Mouse (Mus musculus): ENCODE measurements around the gene Txnrd2. TPM values are rescaled to one million over a fixed set of nuclear protein-coding genes. Genes with fewer than 3 reads are reported as not detected.

Gene Txnrd2
- polyA plus RNA-seq, 1 experiment, result 19.4 TPM

DNA sequence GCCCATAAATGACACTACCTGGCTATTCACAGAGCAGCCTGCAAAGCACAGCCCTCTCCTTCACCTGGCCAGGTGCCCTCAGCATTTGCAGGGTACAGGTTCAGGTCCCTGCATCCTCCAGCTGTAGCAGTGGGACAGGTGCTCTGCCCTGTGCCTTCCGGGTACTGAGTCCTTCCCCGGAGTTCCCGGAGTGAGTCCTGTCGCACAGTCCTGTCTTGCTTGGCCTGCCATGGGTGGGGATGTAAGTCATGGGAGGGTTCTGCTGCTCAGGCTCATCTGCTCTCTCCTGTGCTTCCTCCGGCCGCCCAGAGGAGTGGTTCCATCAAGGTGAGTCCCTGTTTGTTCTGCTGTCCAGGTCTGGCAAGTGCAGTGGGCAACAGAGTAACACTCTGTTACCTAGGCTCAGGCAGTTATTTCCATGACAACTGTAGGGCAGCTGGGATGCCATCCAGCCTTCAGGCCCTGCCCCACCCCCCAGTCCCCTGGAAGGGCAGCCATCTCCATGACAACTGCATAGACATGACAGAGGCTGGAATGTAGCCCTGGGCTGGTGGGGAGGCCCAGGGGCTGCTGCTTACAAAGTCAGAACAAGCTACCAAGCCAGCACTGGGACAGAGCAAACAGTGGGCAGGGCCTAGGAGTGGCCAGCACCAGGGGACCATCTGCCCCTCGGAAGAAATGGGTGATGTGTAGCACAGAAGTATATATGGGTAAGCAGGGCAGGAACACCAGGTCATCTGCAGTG is 25.5 kb upstream of the Txnrd2 start:
- TF ChIP-seq POLR2A (IDR thresholded peaks at IDR 0.05; ENCODE audit: borderline replicate concordance, extremely low read depth, low read depth, low read length) (no peak), CTCF (IDR thresholded peaks at IDR 0.05; ENCODE audit: insufficient read depth, low read length) (no peak)
- peaks cover 6% of the 10 kb centered on the region; the same call in 1 of the 2 replicates for H3K4me1 ChIP-seq (ENCODE audit: control insufficient read depth, insufficient read depth, low read length)
- no peak overlapping the region for H3K4me3 ChIP-seq (replicated peaks; ENCODE audit: extremely low read depth, low read depth, low read length)
- DNase-seq, result no peak
- 65% methylated on average over 7 of the region's 7 CpGs for WGBS

DNA sequence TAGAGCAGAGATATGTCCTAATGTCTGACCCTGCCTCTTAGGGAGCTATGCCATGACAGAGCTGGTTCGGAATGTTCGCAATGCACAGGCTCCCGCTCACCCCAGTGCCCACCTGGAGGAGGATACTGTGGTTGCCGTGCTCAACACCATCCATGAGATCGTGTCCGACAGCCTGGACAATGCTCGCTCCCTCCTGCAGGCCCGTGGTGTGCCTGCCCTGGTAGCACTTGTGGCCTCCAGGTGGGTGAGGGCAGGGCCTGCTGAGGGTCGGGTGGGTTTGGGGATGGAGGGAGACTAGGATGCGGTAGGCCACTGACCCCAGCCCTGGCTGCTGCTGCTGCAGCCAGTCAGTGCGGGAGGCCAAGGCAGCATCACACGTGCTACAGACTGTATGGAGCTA is 22.9 kb upstream of the Txnrd2 start:
- DNase-seq, result no peak
- Histone ChIP-seq H3K4me1 (ENCODE audit: control insufficient read depth, insufficient read depth, low read length) (peaks cover 5% of the 10 kb centered on the region; the same call in 1 of the 2 replicates), H3K4me3 (replicated peaks; ENCODE audit: extremely low read depth, low read depth, low read length) (no peak overlapping the region)
- TF ChIP-seq POLR2A (IDR thresholded peaks at IDR 0.05; ENCODE audit: borderline replicate concordance, extremely low read depth, low read depth, low read length) (no peak), CTCF (IDR thresholded peaks at IDR 0.05; ENCODE audit: insufficient read depth, low read length) (no peak)
- 94% methylated on average over 12 of the region's 12 CpGs for WGBS

DNA sequence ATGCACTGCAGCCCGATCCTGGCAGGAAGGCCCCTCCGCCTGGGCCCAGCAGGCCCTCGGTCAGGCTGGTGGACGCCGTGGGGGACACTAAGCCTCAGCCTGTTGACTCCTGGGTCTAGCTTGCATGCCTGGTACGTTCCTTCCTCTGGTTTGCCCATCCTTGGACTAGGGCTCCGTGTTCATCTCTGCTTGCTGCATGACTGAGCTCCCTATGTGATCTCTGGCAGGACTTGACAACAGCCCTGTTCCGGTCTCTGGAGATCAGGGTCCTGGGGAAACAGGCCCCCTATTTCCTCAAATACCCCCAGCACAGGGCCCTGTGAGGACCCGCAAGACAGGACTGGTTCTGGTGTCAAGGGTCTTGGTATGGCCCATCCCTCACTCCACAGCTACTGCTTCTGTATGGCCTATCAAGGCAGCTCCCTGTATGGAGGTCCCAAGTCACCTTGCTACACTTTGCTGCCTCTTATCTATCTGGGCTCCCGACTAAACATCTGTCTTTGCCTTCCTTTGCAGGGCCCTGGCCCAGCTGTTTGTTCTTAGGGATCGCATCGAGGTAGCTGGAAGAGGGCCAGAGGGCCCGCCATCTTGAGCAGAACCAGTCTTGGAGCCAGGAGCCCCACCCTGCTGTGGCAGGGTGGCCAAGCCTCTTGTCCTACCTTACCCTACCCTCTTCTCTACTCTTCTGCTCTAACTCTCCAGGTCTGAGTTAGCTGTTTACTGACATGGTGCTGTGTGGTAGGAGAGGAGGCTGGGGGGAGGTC is 20.9 kb upstream of the Txnrd2 start:
- Histone ChIP-seq H3K4me1 (ENCODE audit: control insufficient read depth, insufficient read depth, low read length) (peaks cover 5% of the 10 kb centered on the region; the same call in 1 of the 2 replicates), H3K4me3 (replicated peaks; ENCODE audit: extremely low read depth, low read depth, low read length) (no peak overlapping the region)
- WGBS, result 76% methylated on average over 13 of the region's 13 CpGs
- TF ChIP-seq POLR2A (IDR thresholded peaks at IDR 0.05; ENCODE audit: borderline replicate concordance, extremely low read depth, low read depth, low read length) (no peak), CTCF (IDR thresholded peaks at IDR 0.05; ENCODE audit: insufficient read depth, low read length) (no peak)
- no peak for DNase-seq

DNA sequence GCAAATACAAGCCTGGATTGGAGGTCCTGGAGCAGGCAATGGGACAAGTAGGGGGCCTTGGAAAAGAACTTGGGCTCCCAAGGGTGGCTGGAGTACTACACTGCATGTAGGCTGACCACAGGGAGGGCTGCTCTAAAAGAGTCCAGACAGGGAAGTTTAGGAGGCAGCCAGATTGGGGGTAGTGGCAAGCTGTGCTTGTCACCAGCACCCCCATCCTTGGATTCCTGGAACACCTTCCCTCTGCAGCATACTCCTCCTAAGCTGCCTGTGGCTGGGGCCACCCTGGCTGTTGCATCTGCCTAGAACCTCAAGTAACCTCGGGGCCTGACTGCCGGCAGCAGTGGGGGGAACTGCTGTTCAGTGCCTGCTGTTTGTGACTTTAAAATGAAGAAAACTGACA is 20.3 kb upstream of the Txnrd2 start:
- H3K4me1 ChIP-seq (ENCODE audit: control insufficient read depth, insufficient read depth, low read length), result peaks cover 5% of the 10 kb centered on the region; the same call in 1 of the 2 replicates
- DNase-seq, result no peak
- TF ChIP-seq POLR2A (IDR thresholded peaks at IDR 0.05; ENCODE audit: borderline replicate concordance, extremely low read depth, low read depth, low read length) (no peak), CTCF (IDR thresholded peaks at IDR 0.05; ENCODE audit: insufficient read depth, low read length) (no peak)
- H3K4me3 ChIP-seq (replicated peaks; ENCODE audit: extremely low read depth, low read depth, low read length), result no peak overlapping the region
- 57% methylated on average over 2 of the region's 2 CpGs for WGBS

DNA sequence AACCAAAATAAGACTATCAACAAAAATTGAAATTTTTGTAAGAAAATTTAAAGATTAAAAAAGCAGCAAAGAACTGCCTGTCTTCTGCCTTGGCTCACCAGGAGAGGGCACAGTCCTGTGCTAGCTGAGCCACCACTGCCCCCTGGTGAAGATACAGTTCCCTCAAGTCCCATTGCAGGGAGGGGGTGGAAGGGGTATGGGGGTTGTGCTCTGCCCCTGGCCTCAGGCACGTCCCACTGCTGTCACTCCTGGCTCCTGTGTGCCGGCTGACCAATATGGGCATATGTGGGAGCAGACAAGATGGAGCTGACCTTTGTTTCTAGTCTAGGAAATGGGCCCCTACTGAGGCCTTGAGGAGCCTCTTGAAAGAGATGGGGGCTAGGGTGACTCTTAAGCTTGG is 19.9 kb upstream of the Txnrd2 start:
- Histone ChIP-seq H3K4me3 (replicated peaks; ENCODE audit: extremely low read depth, low read depth, low read length) (no peak overlapping the region), H3K4me1 (ENCODE audit: control insufficient read depth, insufficient read depth, low read length) (peaks cover 5% of the 10 kb centered on the region; the same call in 1 of the 2 replicates)
- no peak for TF ChIP-seq POLR2A (IDR thresholded peaks at IDR 0.05; ENCODE audit: borderline replicate concordance, extremely low read depth, low read depth, low read length)
- TF ChIP-seq CTCF (IDR thresholded peaks at IDR 0.05; ENCODE audit: insufficient read depth, low read length), result peak; percentile 91
- DNase-seq, result no peak
- 10% methylated on average over 2 of the region's 2 CpGs for WGBS

DNA sequence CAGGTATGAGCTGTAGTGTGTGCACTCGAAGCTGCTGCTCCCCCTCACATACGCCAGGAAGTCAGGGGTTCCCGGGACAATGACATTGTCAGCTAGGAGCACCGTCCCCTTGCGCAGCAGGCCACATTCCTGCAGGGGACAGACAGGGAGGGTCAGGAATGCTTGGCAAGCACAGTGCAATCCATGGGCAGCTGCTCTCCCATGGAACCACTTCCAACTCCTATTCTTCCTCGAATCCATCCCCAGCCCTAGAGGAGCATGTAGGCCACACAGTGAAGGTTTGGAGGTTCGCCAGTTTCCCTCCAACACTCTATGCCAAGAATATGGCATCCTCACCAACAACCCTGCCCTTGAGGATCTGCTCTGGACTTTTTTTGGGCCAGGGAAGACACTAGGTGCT is 18.3 kb upstream of the Txnrd2 start:
- TF ChIP-seq CTCF (IDR thresholded peaks at IDR 0.05; ENCODE audit: insufficient read depth, low read length), result no peak
- peak; percentile 27; the same call in 1 of the 2 replicates for TF ChIP-seq POLR2A (IDR thresholded peaks at IDR 0.05; ENCODE audit: borderline replicate concordance, extremely low read depth, low read depth, low read length)
- Histone ChIP-seq H3K4me1 (ENCODE audit: control insufficient read depth, insufficient read depth, low read length) (peaks cover 9% of the 10 kb centered on the region), H3K4me3 (replicated peaks; ENCODE audit: extremely low read depth, low read depth, low read length) (no peak overlapping the region)
- WGBS, result 35% methylated on average over 7 of the region's 7 CpGs
- DNase-seq, result no peak

DNA sequence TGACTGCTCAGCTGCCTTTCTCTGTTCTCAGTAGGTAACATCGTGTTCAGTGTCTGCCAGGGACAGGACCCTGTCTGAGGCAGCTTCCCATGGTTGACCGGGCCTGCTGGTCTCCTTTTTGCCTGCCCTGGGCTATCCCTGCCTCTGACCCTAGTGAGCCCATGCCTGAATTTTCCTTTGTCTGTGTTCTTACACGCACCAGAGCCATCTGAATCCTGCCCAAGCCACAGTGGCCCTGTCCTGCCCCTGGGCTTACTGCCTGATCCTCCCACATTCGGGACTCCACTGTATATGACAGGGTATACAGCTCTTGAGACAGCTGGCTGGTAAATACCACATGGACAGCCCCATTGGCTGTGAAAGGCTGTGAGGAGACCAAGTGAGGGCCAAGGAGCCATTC is 16.4 kb upstream of the Txnrd2 start:
- DNase-seq, result no peak
- peaks cover 9% of the 10 kb centered on the region for H3K4me1 ChIP-seq (ENCODE audit: control insufficient read depth, insufficient read depth, low read length)
- 76% methylated on average over 4 of the region's 4 CpGs for WGBS
- TF ChIP-seq POLR2A (IDR thresholded peaks at IDR 0.05; ENCODE audit: borderline replicate concordance, extremely low read depth, low read depth, low read length), result no peak
- no peak for TF ChIP-seq CTCF (IDR thresholded peaks at IDR 0.05; ENCODE audit: insufficient read depth, low read length)
- no peak overlapping the region for H3K4me3 ChIP-seq (replicated peaks; ENCODE audit: extremely low read depth, low read depth, low read length)

DNA sequence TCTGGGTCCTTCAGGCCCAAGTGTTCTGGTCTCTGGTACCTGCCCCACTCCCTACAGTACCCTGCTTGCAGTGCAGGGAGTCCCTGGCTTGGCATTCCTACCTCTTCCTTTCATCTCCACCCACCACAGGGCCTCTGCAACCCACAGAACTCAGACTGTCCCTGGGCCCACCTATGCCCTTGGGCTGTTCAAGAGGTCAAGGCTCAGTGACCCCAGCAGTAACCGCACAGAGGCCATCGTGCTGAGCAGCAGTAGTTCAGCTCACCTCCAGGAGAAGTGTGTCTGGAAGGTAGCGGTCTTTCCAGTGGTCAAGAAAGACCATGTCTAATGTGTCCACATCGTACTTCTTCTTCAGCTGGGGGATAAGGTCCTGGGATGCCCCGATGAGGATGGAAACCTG is 15.8 kb upstream of the Txnrd2 start:
- H3K4me3 ChIP-seq (replicated peaks; ENCODE audit: extremely low read depth, low read depth, low read length), result no peak overlapping the region
- peaks cover 10% of the 10 kb centered on the region for H3K4me1 ChIP-seq (ENCODE audit: control insufficient read depth, insufficient read depth, low read length)
- TF ChIP-seq POLR2A (IDR thresholded peaks at IDR 0.05; ENCODE audit: borderline replicate concordance, extremely low read depth, low read depth, low read length) (no peak), CTCF (IDR thresholded peaks at IDR 0.05; ENCODE audit: insufficient read depth, low read length) (no peak)
- DNase-seq, result no peak
- WGBS, result 90% methylated on average over 5 of the region's 5 CpGs

DNA sequence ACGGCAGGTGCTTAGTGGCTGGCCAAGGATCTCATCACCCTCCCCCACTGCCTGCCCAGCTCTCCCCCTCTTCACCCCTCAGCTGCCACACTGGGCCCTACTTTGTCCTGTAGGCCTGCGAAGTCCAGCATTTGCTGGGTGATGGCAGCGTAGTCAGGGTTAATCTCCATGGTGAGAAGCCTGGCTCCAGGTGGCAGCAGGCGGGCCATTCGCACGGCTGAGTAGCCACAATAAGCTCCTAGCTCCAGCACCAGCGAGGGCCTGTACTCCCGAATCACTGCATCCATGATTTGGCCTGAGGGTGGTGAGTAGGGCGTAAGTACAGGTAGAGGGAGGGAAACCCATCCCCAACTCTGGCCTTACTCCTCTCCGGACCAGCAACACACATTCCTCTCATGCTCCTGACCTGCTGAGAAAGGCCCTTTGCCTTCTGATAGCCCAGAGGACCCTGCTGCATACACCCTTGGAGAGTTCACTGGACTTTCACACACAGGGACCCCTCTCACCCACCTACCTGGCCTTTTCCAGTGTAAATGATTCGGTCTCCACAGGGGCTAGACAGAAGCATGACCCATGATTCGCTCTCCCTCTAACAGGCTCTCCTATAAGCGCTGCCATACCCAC is 15.0 kb upstream of the Txnrd2 start:
- TF ChIP-seq CTCF (IDR thresholded peaks at IDR 0.05; ENCODE audit: insufficient read depth, low read length), result no peak
- no peak for TF ChIP-seq POLR2A (IDR thresholded peaks at IDR 0.05; ENCODE audit: borderline replicate concordance, extremely low read depth, low read depth, low read length)
- H3K4me3 ChIP-seq (replicated peaks; ENCODE audit: extremely low read depth, low read depth, low read length), result no peak overlapping the region
- DNase-seq, result no peak
- 90% methylated on average over 13 of the region's 13 CpGs for WGBS
- H3K4me1 ChIP-seq (ENCODE audit: control insufficient read depth, insufficient read depth, low read length), result peaks cover 16% of the 10 kb centered on the region

All from lung, adult 2 months (tissue).